ENCODE assay signal across 23 mouse cellular contexts in the genomic region with DNA sequence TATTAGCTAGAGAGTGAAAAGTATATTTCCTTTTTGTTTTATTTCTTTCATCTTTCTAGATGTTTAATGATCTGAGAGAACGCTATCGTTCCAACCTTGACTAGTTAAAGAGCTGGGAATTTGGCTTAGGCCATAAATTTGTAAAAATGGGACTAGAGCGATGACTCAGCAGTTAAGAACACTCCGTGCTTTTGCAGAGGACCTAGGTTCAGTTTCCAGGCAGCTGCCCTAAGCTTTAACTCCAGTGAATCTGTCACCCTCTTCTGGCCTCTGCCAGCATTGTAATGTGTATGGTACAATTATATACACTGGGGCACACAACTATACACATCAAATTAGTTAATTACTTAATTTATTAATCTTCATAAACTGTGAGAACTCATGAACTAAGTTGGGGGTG. TPM values are rescaled to one million over a fixed set of nuclear protein-coding genes. Genes with fewer than 3 reads are reported as not detected.
DNase-seq lines count a peak whose midpoint lies in the region; TF ChIP-seq lines count a peak whose summit lies in the region.
"Had no signal": no experiment of that assay in that cellular context is flagged by ENCODE, and none has a peak within 500 bp of the region (broad histone marks: within the 10 kb centered on the region; RNA-seq: fewer than 3 reads in every experiment).

No protein-coding gene starts in this region.

- no peak overlapping the region for H3K4me3 ChIP-seq in kidney, adult 2 months (ENCODE audit: insufficient read depth, low read depth, low read length)
- H3K4me3 ChIP-seq: forebrain, embryonic 10.5 days; heart, embryonic 12.5 days; limb, embryonic 12.5 days; liver, embryonic 13.5 days; lung, embryonic 15.5 days; megakaryocyte, embryonic 14.5 days; midbrain, embryonic 13.5 days had no signal

- H3K27me3 ChIP-seq in kidney, adult 2 months (replicated peaks; ENCODE audit: control insufficient read depth, insufficient read depth, low read length), result no peaks in the 10 kb centered on the region
- H3K27me3 ChIP-seq: heart, embryonic 12.5 days; limb, embryonic 12.5 days; liver, embryonic 13.5 days; lung, embryonic 15.5 days; megakaryocyte, embryonic 14.5 days; midbrain, embryonic 13.5 days had no signal

- 45% methylated on average over 4 of the region's 4 CpGs for WGBS in kidney, adult 2 months

- peak; percentile 7 for DNase-seq in kidney, adult 2 months
- DNase-seq in kidney, postnatal 25 days, result no peak
- DNase-seq in ES-CJ7 (ENCODE audit: low read depth, low spot score) (peak; percentile 8), MN1 (ENCODE audit: low spot score) (peak; percentile 5)
- DNase-seq in skeletal muscle tissue, adult 2 months (ENCODE audit: low read depth, low spot score), result peak; percentile 7
- no peak for DNase-seq in thymus, adult 18-20 months
- DNase-seq in thymus, postnatal 25 days, result no peak
- DNase-seq: cerebellum, adult 9-10 months; gastrocnemius, postnatal 14 days; heart, adult 18-20 months; heart, postnatal 14 days; kidney, adult 11 months; layer of hippocampus, postnatal 36 days; liver, embryonic 13.5 days; lung, postnatal 36 days had no signal

- no peak overlapping the region for H3K27ac ChIP-seq in kidney, adult 2 months (ENCODE audit: insufficient read depth, low read depth, low read length)
- H3K27ac ChIP-seq: forebrain, embryonic 10.5 days; hindbrain, postnatal 0 days; limb, embryonic 12.5 days; liver, embryonic 13.5 days; lung, embryonic 15.5 days; midbrain, embryonic 13.5 days had no signal

- 0 out of 2 replicates have a peak, but pooled peaks have one; percentile 8 for TF ChIP-seq CTCF in kidney, adult 2 months (conservative IDR thresholded peaks at IDR 0.05; ENCODE audit: insufficient read depth, insufficient read length, low read depth, low read length)

- H3K36me3 ChIP-seq in kidney, adult 2 months (ENCODE audit: control insufficient read depth, insufficient read depth, low read length), result no peaks in the 10 kb centered on the region
- H3K36me3 ChIP-seq: forebrain, embryonic 10.5 days; heart, embryonic 12.5 days; limb, embryonic 12.5 days; liver, embryonic 13.5 days; lung, embryonic 15.5 days; midbrain, embryonic 13.5 days had no signal

- H3K4me1 ChIP-seq in kidney, adult 2 months (ENCODE audit: control insufficient read depth, insufficient read depth, low read length), result no peaks in the 10 kb centered on the region
- H3K4me1 ChIP-seq: forebrain, embryonic 10.5 days; heart, embryonic 12.5 days; limb, embryonic 12.5 days; liver, embryonic 13.5 days; lung, embryonic 15.5 days; megakaryocyte, embryonic 14.5 days; midbrain, embryonic 13.5 days had no signal

- TF ChIP-seq POLR2A in kidney, adult 2 months (IDR thresholded peaks at IDR 0.05; ENCODE audit: low read depth, low read length), result no peak

RNA-seq across cellular contexts. Expression of gene Ar, which starts 58.6 kb away (rescaled TPM):
- polyA plus RNA-seq in kidney, adult 2 months (2012; rRNA removed), result 3.6 and 4.5 TPM in 2 replicates
- polyA plus RNA-seq: liver, embryonic 13.5 days; Patski had no signal

Comparison
In these comparisons a context has a peak if more than half of its experiments do, and no peak if none do; other contexts are left out.
1. DNase-seq: peak in kidney, adult 2 months (single experiment), ES-CJ7 (single experiment), MN1 (single experiment) and skeletal muscle tissue, adult 2 months (single experiment); none in kidney, postnatal 25 days (0 of 2), thymus, adult 18-20 months (0 of 2) and thymus, postnatal 25 days (single experiment).